Mouse (Mus musculus) heart, embryonic 12.5 days (tissue): ENCODE data around the gene Erbb2. TPM values are rescaled to one million over a fixed set of nuclear protein-coding genes. Genes with fewer than 3 reads are reported as not detected.
"Not testable (repeated sequence)": the region's sequence is repeated elsewhere in the genome, so short reads cannot be mapped to it uniquely, and the experiment has no call there.

ENCODE experiments used
- ATAC-seq: fragments of 200-750 bp; cut with Nextera tagmentation; 2 replicates; pipeline ENCODE4 v1.8.0; 2017; ENCODE audit warnings: moderate TSS enrichment, moderate library complexity; ENCODE audit not compliant: insufficient number of reproducible peaks, low FRiP score
- H3K27ac ChIP-seq: fragments of 300-500 bp; sonication (generic); 2 replicates; pipeline ENCODE4 v1.5.1; 2016; ENCODE audit warnings: mild to moderate bottlenecking, moderate library complexity; ENCODE audit not compliant: poor library complexity, severe bottlenecking
- H3K27me3 ChIP-seq: fragments of 300-500 bp; sonication (generic); replicated peaks from 2 replicates; pipeline ENCODE4 v1.6.1; 2016; ENCODE audit warnings: mild to moderate bottlenecking, moderate library complexity
- H3K36me3 ChIP-seq: fragments of 300-500 bp; sonication (generic); 2 replicates; pipeline ENCODE4 v1.6.1; 2016; ENCODE audit warnings: mild to moderate bottlenecking, moderate library complexity
- H3K4me1 ChIP-seq: fragments of 300-500 bp; sonication (generic); replicated peaks from 2 replicates; pipeline ENCODE4 v1.6.1; 2016; ENCODE audit warnings: mild to moderate bottlenecking
- H3K4me2 ChIP-seq: fragments of 300-500 bp; sonication (generic); 2 replicates; pipeline ENCODE4 v1.6.1; 2016; ENCODE audit warnings: mild to moderate bottlenecking, moderate library complexity
- H3K4me3 ChIP-seq: fragments of 300-500 bp; sonication (generic); 2 replicates; pipeline ENCODE4 v1.5.1; 2016; ENCODE audit warnings: mild to moderate bottlenecking
- H3K9ac ChIP-seq: fragments of 300-500 bp; sonication (generic); 2 replicates; pipeline ENCODE4 v1.6.1; 2016; ENCODE audit warnings: mild to moderate bottlenecking, moderate library complexity
- H3K9me3 ChIP-seq: fragments of 300-500 bp; sonication (generic); replicated peaks from 2 replicates; pipeline ENCODE4 v1.6.1; 2016; ENCODE audit warnings: mild to moderate bottlenecking, moderate library complexity
- WGBS: fragments of 180-500 bp; shearing (Covaris S2); methylation state at CpG from one replicate; pipeline ENCODE4 v1.1.7; 2016; 5-methylcytosine and 5-hydroxymethylcytosine counted together
- polyA plus RNA-seq: library from polyadenylated mRNA; unstranded; fragments of >200 nt; fragmentation: Nextera tagmentation; extraction: Ambion mirVana; gene quantifications from 2 replicates; pipeline ENCODE4 v1.2.1, GENCODE M21; 2016

Gene Erbb2
- polyA plus RNA-seq, 1 experiment from 2014 or later = 67.1 TPM

GRCm38 (mm10) chr11:98374266-98374665, 38.0 kb upstream of the Erbb2 start:
- Histone ChIP-seq H3K27ac (peak overlapping the region; percentile 81), H3K36me3 (peaks cover 45% of the 10 kb centered on the region), H3K4me3 (no peak overlapping the region), H3K4me2 (peak overlapping the region; percentile 6; the same call in 1 of the 2 replicates), H3K9me3 (no peaks in the 10 kb centered on the region), H3K4me1 (peaks cover 95% of the 10 kb centered on the region), H3K9ac (peak overlapping the region; percentile 31), H3K27me3 (no peaks in the 10 kb centered on the region)
- ATAC-seq = peak; percentile 62; the same call in 1 of the 2 replicates
- WGBS = 39% methylated on average over 8 of the region's 8 CpGs

GRCm38 (mm10) chr11:98376756-98377155, 35.5 kb upstream of the Erbb2 start:
- WGBS = 62% methylated on average over 5 of the region's 5 CpGs
- H3K9ac ChIP-seq = peak overlapping the region; percentile 6; the same call in 1 of the 2 replicates
- H3K27me3 ChIP-seq = no peaks in the 10 kb centered on the region
- peaks cover 62% of the 10 kb centered on the region for H3K36me3 ChIP-seq
- H3K4me2 ChIP-seq = no peak overlapping the region
- ATAC-seq = no peak
- peaks cover 86% of the 10 kb centered on the region for H3K4me1 ChIP-seq
- no peak overlapping the region for H3K4me3 ChIP-seq
- H3K9me3 ChIP-seq = no peaks in the 10 kb centered on the region
- H3K27ac ChIP-seq = no peak overlapping the region

GRCm38 (mm10) chr11:98377787-98378186, 34.5 kb upstream of the Erbb2 start:
- peaks cover 76% of the 10 kb centered on the region for H3K4me1 ChIP-seq
- H3K4me2 ChIP-seq = no peak overlapping the region
- H3K27me3 ChIP-seq = no peaks in the 10 kb centered on the region
- peaks cover 62% of the 10 kb centered on the region for H3K36me3 ChIP-seq
- H3K9me3 ChIP-seq = no peaks in the 10 kb centered on the region
- ATAC-seq = no peak
- WGBS = 60% methylated on average over 11 of the region's 11 CpGs
- no peak overlapping the region for H3K4me3 ChIP-seq
- peak overlapping the region; percentile 4; the same call in 1 of the 2 replicates for H3K9ac ChIP-seq
- H3K27ac ChIP-seq = peak overlapping the region; percentile 5; the same call in 1 of the 2 replicates

- Histone ChIP-seq H3K27ac (peak overlapping the region; percentile 57), H3K9me3 (no peaks in the 10 kb centered on the region), H3K27me3 (peaks cover 5% of the 10 kb centered on the region; the same call in 1 of the 2 replicates), H3K4me3 (no peak overlapping the region), H3K4me2 (no peak overlapping the region), H3K36me3 (peaks cover 62% of the 10 kb centered on the region), H3K9ac (peak overlapping the region; percentile 43; the same call in 1 of the 2 replicates), H3K4me1 (peaks cover 73% of the 10 kb centered on the region)
- no peak for ATAC-seq
- 62% methylated on average over 7 of the region's 7 CpGs for WGBS
These were observed 32.9 kb upstream of the Erbb2 start for GRCm38 (mm10) chr11:98379379-98379778.

GRCm38 (mm10) chr11:98380106-98380505, 32.2 kb upstream of the Erbb2 start:
- no peak for ATAC-seq
- Histone ChIP-seq H3K9ac (0 out of 2 replicates have a peak overlapping the region, but pooled peaks have one; percentile 43), H3K4me1 (peaks cover 73% of the 10 kb centered on the region), H3K9me3 (no peaks in the 10 kb centered on the region), H3K27ac (0 out of 2 replicates have a peak overlapping the region, but pooled peaks have one; percentile 57), H3K4me3 (no peak overlapping the region), H3K36me3 (peaks cover 57% of the 10 kb centered on the region), H3K27me3 (peaks cover 6% of the 10 kb centered on the region; the same call in 1 of the 2 replicates), H3K4me2 (no peak overlapping the region)
- 67% methylated on average over 6 of the region's 6 CpGs for WGBS

- ATAC-seq = no peak
- no peak overlapping the region for H3K4me3 ChIP-seq
- peaks cover 76% of the 10 kb centered on the region for H3K4me1 ChIP-seq
These were observed 30.6 kb upstream of the Erbb2 start for GRCm38 (mm10) chr11:98381651-98382050.

GRCm38 (mm10) chr11:98382405-98382804, 29.9 kb upstream of the Erbb2 start:
- H3K4me2 ChIP-seq, H3K9me3 ChIP-seq, ATAC-seq, H3K9ac ChIP-seq, H3K4me3 ChIP-seq: not testable (repeated sequence)
- Histone ChIP-seq H3K36me3 (peaks cover 36% of the 10 kb centered on the region), H3K4me1 (peaks cover 76% of the 10 kb centered on the region), H3K27me3 (peaks cover 24% of the 10 kb centered on the region), H3K27ac (peak overlapping the region; percentile 63; the same call in 1 of the 2 replicates)
- 15% methylated on average over 2 of the region's 2 CpGs for WGBS

More at GRCm38 (mm10) chr11:98381651-98382050, 30.6 kb upstream of the Erbb2 start:
- WGBS = 90% methylated on average over 2 of the region's 2 CpGs
- Histone ChIP-seq H3K27me3 (peaks cover 17% of the 10 kb centered on the region), H3K9me3 (no peaks in the 10 kb centered on the region), H3K36me3 (peaks cover 43% of the 10 kb centered on the region), H3K9ac (no peak overlapping the region), H3K27ac (no peak overlapping the region), H3K4me2 (no peak overlapping the region)

- whole genome bisulfite sequencing = 34% methylated on average over 14 of the region's 14 CpGs
- peaks cover 76% of the 10 kb centered on the region for H3K4me1 ChIP-seq
- peak within 1 kb of the TSS; percentile 70 for H3K4me2 ChIP-seq
- peaks cover 25% of the 10 kb centered on the region for H3K36me3 ChIP-seq
- H3K4me3 ChIP-seq = peak within 1 kb of the TSS; percentile 52
- H3K27ac ChIP-seq = peak within 1 kb of the TSS; percentile 92
- ATAC-seq = peak; percentile 52
- H3K9ac ChIP-seq = peak within 1 kb of the TSS; percentile 81
- H3K9me3 ChIP-seq = no peaks in the 10 kb centered on the region
- H3K27me3 ChIP-seq = peaks cover 35% of the 10 kb centered on the region
These were observed 28.8 kb upstream of the Erbb2 start, which contains the start of gene Tcap for GRCm38 (mm10) chr11:98383261-98384030. Gene Tcap, plus strand, starts transcription at chr11:98383811.

GRCm38 (mm10) chr11:98384216-98384615, 28.1 kb upstream of the Erbb2 start:
- Histone ChIP-seq H3K27ac (peak overlapping the region; percentile 92), H3K9me3 (no peaks in the 10 kb centered on the region), H3K4me1 (peaks cover 77% of the 10 kb centered on the region), H3K4me3 (peak overlapping the region; percentile 52), H3K36me3 (peaks cover 18% of the 10 kb centered on the region), H3K4me2 (peak overlapping the region; percentile 70), H3K9ac (peak overlapping the region; percentile 81), H3K27me3 (peaks cover 37% of the 10 kb centered on the region)
- 57% methylated on average over 20 of the region's 20 CpGs for WGBS
- ATAC-seq = no peak

GRCm38 (mm10) chr11:98384721-98385637, 27.3 kb upstream of the Erbb2 start:
- Histone ChIP-seq H3K4me3 (peak overlapping the region; percentile 52), H3K9ac (peak overlapping the region; percentile 81)

More at GRCm38 (mm10) chr11:98384721-98385637, 27.3 kb upstream of the Erbb2 start:
- Histone ChIP-seq H3K27ac (peak overlapping the region; percentile 92), H3K4me1 (peaks cover 75% of the 10 kb centered on the region), H3K36me3 (peaks cover 10% of the 10 kb centered on the region), H3K4me2 (peak overlapping the region; percentile 70), H3K27me3 (peaks cover 37% of the 10 kb centered on the region), H3K9me3 (no peaks in the 10 kb centered on the region)
- 52% methylated on average over 8 of the region's 8 CpGs for WGBS
- no peak for ATAC-seq
